Mouse (Mus musculus): Measurements from ENCODE around the gene Fcer1g. TPM values are rescaled to one million over a fixed set of nuclear protein-coding genes. Genes with fewer than 3 reads are reported as not detected.

Gene Fcer1g
- total and polyA plus RNA-seq, 3 experiments = 12.4 to 50.8 (median 15.3) TPM

DNA sequence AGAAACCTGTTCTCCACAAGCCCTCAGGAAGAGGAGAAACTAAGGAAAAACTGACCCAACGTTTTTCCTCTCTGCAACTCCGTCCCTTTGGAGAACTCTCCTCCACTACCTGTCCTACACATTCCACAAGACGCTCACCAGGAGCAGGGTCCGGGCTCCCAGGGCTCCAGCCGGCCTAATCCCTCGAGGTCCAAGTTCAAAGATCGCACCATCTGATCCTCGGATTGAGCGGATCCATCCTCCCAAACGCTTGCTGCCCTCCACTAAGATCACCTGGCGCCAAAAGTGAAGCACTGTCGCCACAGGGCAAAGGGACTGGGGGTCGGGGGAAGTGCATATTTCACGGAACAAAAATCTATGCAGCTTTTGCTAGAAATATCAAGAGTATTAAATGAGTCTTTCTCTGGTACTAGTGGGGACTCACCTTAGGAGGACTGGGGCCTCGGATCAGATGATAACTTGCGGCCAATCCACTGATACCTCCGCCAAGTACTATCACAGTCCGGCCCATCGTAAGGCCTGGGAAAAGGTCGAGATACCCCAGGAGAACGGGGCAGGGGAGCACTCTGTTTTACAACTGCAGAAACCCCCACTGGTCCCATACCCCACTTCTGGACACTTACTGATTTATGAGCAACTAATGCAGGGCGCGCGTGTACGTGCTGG, 46.2 kb upstream of the Fcer1g start:
- TF ChIP-seq EP300 (IDR thresholded peaks at IDR 0.05; ENCODE audit: insufficient read depth, low read depth, low read length) = no peak
- TF ChIP-seq CTCF (IDR thresholded peaks at IDR 0.05) = no peak
- no peak for TF ChIP-seq POLR2A (IDR thresholded peaks at IDR 0.05; ENCODE audit: insufficient read depth, low read depth, low read length)
- Histone ChIP-seq H3K9ac (ENCODE audit: low read depth, low read length) (peak overlapping the region; percentile 75), H3K79me2 (replicated peaks; ENCODE audit: control insufficient read depth, insufficient read depth, low read length) (no peaks in the 10 kb centered on the region), H3K27me3 (ENCODE audit: control insufficient read depth, insufficient read depth, low read length) (no peaks in the 10 kb centered on the region), H3K4me3 (peak overlapping the region; percentile 73), H3K4me1 (ENCODE audit: control insufficient read depth, insufficient read depth, low read length) (peaks cover 4% of the 10 kb centered on the region; the same call in 1 of the 2 replicates), H3K36me3 (ENCODE audit: control insufficient read depth, insufficient read depth, low read length) (no peaks in the 10 kb centered on the region), H3K27ac (peak overlapping the region; percentile 72)
- intact Hi-C loops (cut with DNase I) = loop anchor here (2.0 kb wide), 1 partner anchor 170 kb away; no protein-coding TSS in a partner anchor
- WGBS = 3% methylated on average over 25 of the region's 25 CpGs
- peak in 1 of 2 experiments; percentile 10 for DNase-seq

DNA sequence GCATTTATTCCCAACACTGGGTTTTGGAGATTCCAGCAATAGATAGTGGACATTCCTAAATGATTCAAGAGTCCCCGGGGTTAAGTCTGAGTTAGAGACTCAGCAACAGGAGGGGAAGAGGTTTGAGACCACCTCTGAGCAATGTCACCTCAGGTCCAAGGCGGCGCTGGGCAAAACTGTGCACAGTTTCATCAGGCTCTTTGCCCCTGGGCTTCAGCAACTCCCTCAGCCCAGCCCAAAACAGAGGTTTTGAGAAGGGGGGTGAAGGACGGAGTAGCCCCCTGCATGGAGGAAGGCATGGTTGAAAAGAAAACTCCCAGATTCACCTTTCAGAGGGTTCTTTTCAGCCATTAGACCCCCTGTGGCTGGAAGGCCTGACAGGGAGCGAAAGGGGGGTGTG, 45.6 kb upstream of the Fcer1g start:
- 80% methylated on average over 5 of the region's 5 CpGs for WGBS
- TF ChIP-seq CTCF (IDR thresholded peaks at IDR 0.05) (no peak), POLR2A (IDR thresholded peaks at IDR 0.05; ENCODE audit: insufficient read depth, low read depth, low read length) (no peak), EP300 (IDR thresholded peaks at IDR 0.05; ENCODE audit: insufficient read depth, low read depth, low read length) (no peak)
- H3K4me3 ChIP-seq = no peak overlapping the region
- no peaks in the 10 kb centered on the region for H3K36me3 ChIP-seq (ENCODE audit: control insufficient read depth, insufficient read depth, low read length)
- intact Hi-C loops (cut with DNase I) = loop anchor here (2.0 kb wide), 1 partner anchor 169 kb away; no protein-coding TSS in a partner anchor
- peaks cover 3% of the 10 kb centered on the region; the same call in 1 of the 2 replicates for H3K4me1 ChIP-seq (ENCODE audit: control insufficient read depth, insufficient read depth, low read length)
- no peak overlapping the region for H3K27ac ChIP-seq
- no peaks in the 10 kb centered on the region for H3K79me2 ChIP-seq (replicated peaks; ENCODE audit: control insufficient read depth, insufficient read depth, low read length)
- H3K27me3 ChIP-seq (ENCODE audit: control insufficient read depth, insufficient read depth, low read length) = no peaks in the 10 kb centered on the region
- peak overlapping the region; percentile 6; the same call in 1 of the 2 replicates for H3K9ac ChIP-seq (ENCODE audit: low read depth, low read length)
- peak in 1 of 2 experiments; percentile 2 for DNase-seq

DNA sequence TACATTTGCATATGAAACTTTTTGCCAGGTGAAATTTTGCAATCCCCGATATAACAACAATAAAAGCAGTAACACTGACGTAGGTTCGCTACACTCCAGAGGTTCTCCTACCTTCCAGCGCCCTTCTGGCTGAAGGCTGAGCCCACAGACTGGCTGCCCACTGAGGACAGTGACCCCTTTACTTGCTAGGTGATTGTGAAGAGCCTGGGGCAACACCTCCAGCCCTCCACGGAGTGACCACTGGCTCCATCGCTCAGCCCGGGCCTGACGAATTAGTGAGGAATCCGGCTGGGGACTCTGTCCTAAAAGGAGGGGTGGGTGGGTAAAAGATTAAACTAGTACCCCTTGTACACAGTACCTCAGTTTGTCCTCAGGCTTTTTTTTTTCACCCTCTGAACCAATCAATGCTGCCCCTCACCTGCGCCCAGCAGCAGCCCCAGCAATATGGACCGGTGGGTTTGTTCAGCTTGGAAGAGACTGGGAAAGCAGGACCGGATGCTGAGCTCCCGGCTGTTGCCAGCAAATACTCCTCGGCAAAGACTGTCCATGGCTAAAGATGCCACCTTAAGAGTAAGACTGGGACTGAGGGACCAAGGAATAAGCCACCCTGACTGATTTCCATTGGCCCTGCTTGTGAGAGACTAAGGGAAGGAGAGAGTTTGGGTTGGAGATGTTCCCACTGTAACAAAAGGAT, 45.0 kb upstream of the Fcer1g start:
- TF ChIP-seq POLR2A (IDR thresholded peaks at IDR 0.05; ENCODE audit: insufficient read depth, low read depth, low read length) = no peak
- no peak for TF ChIP-seq EP300 (IDR thresholded peaks at IDR 0.05; ENCODE audit: insufficient read depth, low read depth, low read length)
- no peak for TF ChIP-seq CTCF (IDR thresholded peaks at IDR 0.05)
- Histone ChIP-seq H3K27ac (no peak overlapping the region), H3K9ac (ENCODE audit: low read depth, low read length) (no peak overlapping the region), H3K36me3 (ENCODE audit: control insufficient read depth, insufficient read depth, low read length) (no peaks in the 10 kb centered on the region), H3K4me1 (ENCODE audit: control insufficient read depth, insufficient read depth, low read length) (peaks cover 3% of the 10 kb centered on the region; the same call in 1 of the 2 replicates), H3K27me3 (ENCODE audit: control insufficient read depth, insufficient read depth, low read length) (no peaks in the 10 kb centered on the region), H3K79me2 (replicated peaks; ENCODE audit: control insufficient read depth, insufficient read depth, low read length) (no peaks in the 10 kb centered on the region), H3K4me3 (no peak overlapping the region)
- DNase-seq = no peak
- intact Hi-C loops (cut with DNase I) = no loop called here
- WGBS = 85% methylated on average over 14 of the region's 14 CpGs

DNA sequence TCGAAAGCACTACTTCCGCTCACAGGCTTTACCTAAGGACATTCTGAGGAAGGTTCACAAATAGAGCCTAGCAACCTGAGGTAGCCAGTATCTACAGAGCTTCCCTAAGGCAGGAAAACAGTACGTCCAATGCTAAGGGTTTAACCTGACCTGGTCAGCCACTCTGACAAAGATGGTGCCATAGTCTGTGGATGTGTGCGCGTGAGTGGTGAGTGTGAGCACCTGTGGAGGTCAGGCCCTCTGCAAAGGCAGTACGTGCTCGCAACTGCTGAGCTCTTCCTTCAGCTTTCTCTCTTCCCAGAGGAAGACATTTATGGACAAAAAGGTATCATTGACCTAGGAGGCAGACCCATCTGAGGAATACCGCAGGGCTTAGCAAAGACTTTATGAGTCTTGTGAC, 44.3 kb upstream of the Fcer1g start:
- Histone ChIP-seq H3K4me1 (ENCODE audit: control insufficient read depth, insufficient read depth, low read length) (peaks cover 3% of the 10 kb centered on the region; the same call in 1 of the 2 replicates), H3K36me3 (ENCODE audit: control insufficient read depth, insufficient read depth, low read length) (no peaks in the 10 kb centered on the region), H3K9ac (ENCODE audit: low read depth, low read length) (no peak overlapping the region), H3K79me2 (replicated peaks; ENCODE audit: control insufficient read depth, insufficient read depth, low read length) (no peaks in the 10 kb centered on the region), H3K27me3 (ENCODE audit: control insufficient read depth, insufficient read depth, low read length) (no peaks in the 10 kb centered on the region), H3K4me3 (no peak overlapping the region), H3K27ac (no peak overlapping the region)
- WGBS = 96% methylated on average over 8 of the region's 8 CpGs
- peak in 1 of 2 experiments; percentile 10 for DNase-seq
- intact Hi-C loops (cut with DNase I) = no loop called here
- no peak for TF ChIP-seq CTCF (IDR thresholded peaks at IDR 0.05)
- no peak for TF ChIP-seq EP300 (IDR thresholded peaks at IDR 0.05; ENCODE audit: insufficient read depth, low read depth, low read length)
- TF ChIP-seq POLR2A (IDR thresholded peaks at IDR 0.05; ENCODE audit: insufficient read depth, low read depth, low read length) = no peak

GRCm38 (mm10) chr1:171277736-171278135, 43.6 kb upstream of the Fcer1g start:
- no peak for TF ChIP-seq POLR2A (IDR thresholded peaks at IDR 0.05; ENCODE audit: insufficient read depth, low read depth, low read length)
- TF ChIP-seq CTCF (IDR thresholded peaks at IDR 0.05) = no peak
- TF ChIP-seq EP300 (IDR thresholded peaks at IDR 0.05; ENCODE audit: insufficient read depth, low read depth, low read length) = no peak
- H3K4me1 ChIP-seq (ENCODE audit: control insufficient read depth, insufficient read depth, low read length) = peaks cover 3% of the 10 kb centered on the region; the same call in 1 of the 2 replicates
- no peak overlapping the region for H3K9ac ChIP-seq (ENCODE audit: low read depth, low read length)
- no peaks in the 10 kb centered on the region for H3K27me3 ChIP-seq (ENCODE audit: control insufficient read depth, insufficient read depth, low read length)
- H3K27ac ChIP-seq = no peak overlapping the region
- DNase-seq = peak in 1 of 2 experiments; percentile 10
- H3K36me3 ChIP-seq (ENCODE audit: control insufficient read depth, insufficient read depth, low read length) = no peaks in the 10 kb centered on the region
- intact Hi-C loops (cut with DNase I) = no loop called here
- 75% methylated on average over 10 of the region's 10 CpGs for WGBS
- no peak overlapping the region for H3K4me3 ChIP-seq
- H3K79me2 ChIP-seq (replicated peaks; ENCODE audit: control insufficient read depth, insufficient read depth, low read length) = no peaks in the 10 kb centered on the region

Measured in heart, adult 2 months (tissue).